Mouse (Mus musculus) lung, embryonic 16.5 days (tissue): ENCODE data around the gene Syt13. TPM values are rescaled to one million over a fixed set of nuclear protein-coding genes. Genes with fewer than 3 reads are reported as not detected.

ENCODE experiments used
- ATAC-seq: fragments of 200-750 bp; cut with Nextera tagmentation; 2 replicates; pipeline ENCODE4 v1.8.0; 2017; ENCODE audit warnings: low read depth, mild to moderate bottlenecking, moderate library complexity
- H3K27ac ChIP-seq: fragments of 300-500 bp; sonication (generic); 2 replicates; pipeline ENCODE4 v1.5.1; 2014; ENCODE audit warnings: mild to moderate bottlenecking, control low read depth, low read length
- H3K27me3 ChIP-seq: fragments of 300-500 bp; sonication (generic); 2 replicates; pipeline ENCODE4 v1.6.1; 2014; ENCODE audit warnings: low read depth, low read length, mixed read lengths; ENCODE audit not compliant: control insufficient read depth, insufficient read depth
- H3K36me3 ChIP-seq: fragments of 300-500 bp; sonication (generic); 2 replicates; pipeline ENCODE4 v1.6.1; 2014; ENCODE audit warnings: low read length; ENCODE audit not compliant: control insufficient read depth, insufficient read depth
- H3K4me1 ChIP-seq: fragments of 300-500 bp; sonication (generic); replicated peaks from 2 replicates; pipeline ENCODE4 v1.6.1; 2014; ENCODE audit warnings: low read length, mixed read lengths; ENCODE audit not compliant: control insufficient read depth, insufficient read depth
- H3K4me2 ChIP-seq: fragments of 300-500 bp; sonication (generic); 2 replicates; pipeline ENCODE4 v1.6.1; 2014; ENCODE audit warnings: low read depth, low read length, control low read depth
- H3K4me3 ChIP-seq: fragments of 300-500 bp; sonication (generic); 2 replicates; pipeline ENCODE4 v1.5.1; 2014; ENCODE audit warnings: mild to moderate bottlenecking, low read length, control low read depth
- H3K9ac ChIP-seq: fragments of 300-500 bp; sonication (generic); 2 replicates; pipeline ENCODE4 v1.6.1; 2014; ENCODE audit warnings: low read length, control low read depth
- H3K9me3 ChIP-seq: fragments of 300-500 bp; sonication (generic); 2 replicates; pipeline ENCODE4 v1.6.1; 2016; ENCODE audit warnings: low read length; ENCODE audit not compliant: control insufficient read depth
- WGBS: fragments of 180-500 bp; shearing (Covaris S2); extraction: QIAGEN DNeasy Blood & Tissue Kit; methylation state at CpG from one replicate; pipeline ENCODE4 v1.1.7; 2014; 5-methylcytosine and 5-hydroxymethylcytosine counted together
- polyA plus RNA-seq: library from polyadenylated mRNA; unstranded; fragments of >200 nt; fragmentation: Nextera tagmentation; extraction: Ambion mirVana; gene quantifications from 2 replicates; pipeline ENCODE4 v1.2.1, GENCODE M21; 2015

Gene Syt13
- polyA plus RNA-seq, 1 experiment from 2014 or later: 3.4 TPM

GRCm38 (mm10) chr2:92985171-92985570 lies 70.3 kb downstream of the Syt13 start:
- Histone ChIP-seq H3K9ac (no peak overlapping the region), H3K9me3 (no peaks in the 10 kb centered on the region), H3K27ac (no peak overlapping the region), H3K36me3 (peaks cover 12% of the 10 kb centered on the region), H3K27me3 (no peaks in the 10 kb centered on the region), H3K4me1 (peaks cover 32% of the 10 kb centered on the region), H3K4me3 (no peak overlapping the region), H3K4me2 (no peak overlapping the region)
- no peak for ATAC-seq
- 78% methylated on average over 2 of the region's 2 CpGs for WGBS

- WGBS: 54% methylated on average over 7 of the region's 7 CpGs
- Histone ChIP-seq H3K4me1 (peaks cover 32% of the 10 kb centered on the region), H3K9ac (no peak overlapping the region), H3K36me3 (peaks cover 8% of the 10 kb centered on the region), H3K4me2 (no peak overlapping the region), H3K27ac (no peak overlapping the region), H3K27me3 (no peaks in the 10 kb centered on the region), H3K9me3 (no peaks in the 10 kb centered on the region), H3K4me3 (no peak overlapping the region)
- ATAC-seq: no peak
These were observed 70.7 kb downstream of the Syt13 start for GRCm38 (mm10) chr2:92985600-92985999.

- 74% methylated on average over 7 of the region's 7 CpGs for WGBS
- 0 out of 2 replicates have a peak overlapping the region, but pooled peaks have one; percentile 48 for H3K4me2 ChIP-seq
- peaks cover 32% of the 10 kb centered on the region for H3K4me1 ChIP-seq
- H3K9ac ChIP-seq: peak overlapping the region; percentile 50
- no peak overlapping the region for H3K4me3 ChIP-seq
- no peaks in the 10 kb centered on the region for H3K27me3 ChIP-seq
- no peaks in the 10 kb centered on the region for H3K9me3 ChIP-seq
- no peak for ATAC-seq
- peaks cover 11% of the 10 kb centered on the region for H3K36me3 ChIP-seq
- H3K27ac ChIP-seq: peak overlapping the region; percentile 90
These were observed 72.3 kb downstream of the Syt13 start for GRCm38 (mm10) chr2:92987108-92987618.

- Histone ChIP-seq H3K4me3 (peak overlapping the region; percentile 21), H3K27ac (peak overlapping the region; percentile 90), H3K36me3 (peaks cover 19% of the 10 kb centered on the region), H3K4me1 (peaks cover 28% of the 10 kb centered on the region), H3K4me2 (peak overlapping the region; percentile 48), H3K9ac (peak overlapping the region; percentile 51), H3K9me3 (no peaks in the 10 kb centered on the region), H3K27me3 (no peaks in the 10 kb centered on the region)
- 7% methylated on average over 19 of the region's 19 CpGs for WGBS
- peak; percentile 97 for ATAC-seq
These were observed 73.2 kb downstream of the Syt13 start for GRCm38 (mm10) chr2:92987901-92988631.

GRCm38 (mm10) chr2:92989593-92989992 lies 74.7 kb downstream of the Syt13 start:
- H3K4me2 ChIP-seq: no peak overlapping the region
- H3K9me3 ChIP-seq: no peaks in the 10 kb centered on the region
- no peak overlapping the region for H3K9ac ChIP-seq
- no peak overlapping the region; the same call in 1 of the 2 replicates for H3K27ac ChIP-seq
- H3K36me3 ChIP-seq: peaks cover 20% of the 10 kb centered on the region
- H3K27me3 ChIP-seq: no peaks in the 10 kb centered on the region
- H3K4me3 ChIP-seq: no peak overlapping the region
- 75% methylated on average over 9 of the region's 9 CpGs for WGBS
- ATAC-seq: no peak
- peaks cover 27% of the 10 kb centered on the region for H3K4me1 ChIP-seq

GRCm38 (mm10) chr2:92991976-92992375 lies 77.1 kb downstream of the Syt13 start:
- no peak for ATAC-seq
- H3K9ac ChIP-seq: no peak overlapping the region
- no peaks in the 10 kb centered on the region for H3K9me3 ChIP-seq
- H3K4me3 ChIP-seq: no peak overlapping the region
- H3K27ac ChIP-seq: no peak overlapping the region
- H3K27me3 ChIP-seq: no peaks in the 10 kb centered on the region
- peaks cover 20% of the 10 kb centered on the region for H3K4me1 ChIP-seq
- no peak overlapping the region for H3K4me2 ChIP-seq
- peaks cover 12% of the 10 kb centered on the region for H3K36me3 ChIP-seq
- 87% methylated on average over 5 of the region's 5 CpGs for WGBS

- H3K9me3 ChIP-seq: no peaks in the 10 kb centered on the region
- H3K4me3 ChIP-seq: no peak overlapping the region
- 0 out of 2 replicates have a peak overlapping the region, but pooled peaks have one; percentile 9 for H3K9ac ChIP-seq
- no peaks in the 10 kb centered on the region for H3K4me1 ChIP-seq
- no peaks in the 10 kb centered on the region for H3K27me3 ChIP-seq
- no peak overlapping the region for H3K4me2 ChIP-seq
- 66% methylated on average over 4 of the region's 4 CpGs for WGBS
- peaks cover 15% of the 10 kb centered on the region; the same call in 1 of the 2 replicates for H3K36me3 ChIP-seq
- no peak for ATAC-seq
- no peak overlapping the region for H3K27ac ChIP-seq
These were observed 90.1 kb downstream of the Syt13 start for GRCm38 (mm10) chr2:93005028-93005427.

Other genes starting within 250 kb of the Syt13 start
- 5.5 and 6.3 TPM in 2 replicates for gene Prdm11, start 131.1 kb downstream of the Syt13 start, polyA plus RNA-seq